In the genomic region with DNA sequence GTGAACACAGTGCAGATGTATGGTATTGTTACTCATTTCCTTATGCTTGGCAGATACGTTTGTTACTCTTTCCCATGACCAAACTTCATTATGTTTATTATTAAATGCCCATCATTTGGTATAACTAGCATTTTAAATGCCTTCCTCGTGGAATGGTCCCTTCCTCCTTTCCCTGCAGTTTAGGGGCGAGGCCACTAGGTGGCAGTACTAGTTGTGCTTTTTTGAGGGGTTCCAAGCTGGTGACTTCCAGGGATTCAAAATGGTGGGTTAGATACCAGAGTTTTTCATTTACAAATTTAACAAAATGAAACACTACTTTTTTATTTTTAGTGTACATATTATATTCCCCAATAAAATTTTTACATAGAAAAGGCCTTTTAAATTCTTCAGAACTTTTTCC, we compare ENCODE assay signal across 8 mouse cellular contexts.
A peak's percentile ranks its signal among the peaks of the same experiment; 100 is the strongest.
DNase-seq lines count a peak whose midpoint lies in the region; ATAC-seq lines count a peak whose summit lies in the region.

No protein-coding gene starts in this region.

- intact Hi-C loops in left cerebral cortex, postnatal 4 days (cut with DNase I): no loop called here

- no peak for ATAC-seq in midbrain, embryonic 15.5 days (replicated peaks)
- peak; percentile 36; the same call in 1 of the 2 replicates for ATAC-seq in neutrophil, adult 5-6 weeks (ENCODE audit: extremely low read depth, insufficient number of reproducible peaks, low FRiP score, poor library complexity, severe bottlenecking)
- no peak for ATAC-seq in activated CD4-positive, CD25-positive, alpha-beta regulatory T cell, adult 4 months

- no peak overlapping the region for H3K9ac ChIP-seq in midbrain, embryonic 15.5 days

- WGBS in midbrain, embryonic 10.5 days: 53% methylated on average over 3 of the region's 3 CpGs
- 42% methylated on average over 3 of the region's 3 CpGs for WGBS in midbrain, embryonic 15.5 days

- H3K4me2 ChIP-seq in midbrain, embryonic 15.5 days: no peak overlapping the region

- no peak overlapping the region for H3K4me3 ChIP-seq in midbrain, embryonic 10.5 days
- H3K4me3 ChIP-seq in midbrain, embryonic 15.5 days: no peak overlapping the region

- no peaks in the 10 kb centered on the region for H3K9me3 ChIP-seq in midbrain, embryonic 10.5 days (replicated peaks)
- no peaks in the 10 kb centered on the region for H3K9me3 ChIP-seq in midbrain, embryonic 15.5 days

- H3K27ac ChIP-seq in midbrain, embryonic 10.5 days (replicated peaks): no peak overlapping the region
- no peak overlapping the region for H3K27ac ChIP-seq in midbrain, embryonic 15.5 days

- H3K27me3 ChIP-seq in midbrain, embryonic 10.5 days (ENCODE audit: low read depth, poor library complexity, severe bottlenecking): no peaks in the 10 kb centered on the region
- H3K27me3 ChIP-seq in midbrain, embryonic 15.5 days (replicated peaks): no peaks in the 10 kb centered on the region

- peak; percentile 69 for DNase-seq in midbrain, embryonic 10.5 days (ENCODE audit: low spot score)
- peak; percentile 79 for DNase-seq in NIH3T3 (ENCODE audit: low read depth)
- DNase-seq in c-Kit-positive CD71-positive TER-119-negative erythroid progenitor cells, embryonic 14.5 days (ENCODE audit: low read depth): peak; percentile 46
- peak; percentile 72 for DNase-seq in gastrocnemius, postnatal 10 days
- DNase-seq in left cerebral cortex, postnatal 4 days: peak; percentile 66

- H3K4me1 ChIP-seq in midbrain, embryonic 10.5 days: no peaks in the 10 kb centered on the region
- no peaks in the 10 kb centered on the region for H3K4me1 ChIP-seq in midbrain, embryonic 15.5 days

- H3K36me3 ChIP-seq in midbrain, embryonic 10.5 days: peaks cover 99% of the 10 kb centered on the region
- H3K36me3 ChIP-seq in midbrain, embryonic 15.5 days (replicated peaks): peaks cover 72% of the 10 kb centered on the region
